Mouse (Mus musculus): ENCODE data around the gene Tmed10. TPM values are rescaled to one million over a fixed set of nuclear protein-coding genes. Genes with fewer than 3 reads are reported as not detected.

Tmed10 gene
- polyA plus RNA-seq, 1 experiment: not detected

DNA sequence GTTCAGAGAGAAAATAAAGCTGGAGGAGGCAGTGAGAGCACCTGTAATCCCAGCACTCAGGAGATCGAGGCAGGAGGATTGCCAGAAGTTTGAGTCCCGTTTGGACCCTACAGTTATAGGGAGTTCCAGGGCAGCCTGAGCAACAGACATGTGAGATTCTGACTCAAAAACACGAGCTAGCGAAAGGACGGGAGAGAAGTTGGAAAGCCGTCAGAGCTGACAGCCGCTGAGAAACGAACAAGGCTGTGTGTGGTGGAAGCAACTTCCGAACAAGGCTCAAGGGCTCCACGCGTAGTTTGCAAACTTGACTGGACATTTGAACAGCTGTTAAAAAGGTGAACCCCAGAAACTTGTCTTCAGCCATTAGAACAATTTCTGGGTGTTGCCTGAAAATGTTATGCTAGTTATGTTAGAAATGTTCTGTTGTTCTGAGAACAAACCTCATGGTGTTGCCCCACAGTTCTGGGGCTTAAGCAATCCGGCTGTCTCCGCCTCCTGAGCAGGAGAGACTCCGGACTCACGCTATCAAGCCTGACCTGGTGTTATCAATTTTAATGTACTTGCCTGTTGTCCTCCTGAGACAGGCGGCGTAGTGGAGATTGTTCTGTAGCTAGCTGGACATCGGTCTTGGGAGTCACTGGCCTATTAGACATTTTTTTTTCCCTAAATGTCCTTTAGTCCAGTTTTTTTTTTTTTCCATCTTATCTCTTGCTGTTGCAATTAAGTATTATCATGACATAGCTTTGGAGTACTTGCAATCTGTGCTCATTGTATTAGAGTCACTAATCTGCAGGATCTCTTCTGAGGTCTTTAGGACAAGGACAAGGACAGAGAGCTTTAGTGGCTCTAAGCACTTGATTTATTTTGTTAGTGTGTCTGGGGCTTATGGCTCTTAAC lies 22.7 kb upstream of the Tmed10 start:
- Histone ChIP-seq H3K4me3 (ENCODE audit: insufficient read depth, low read depth, low read length) (no peak overlapping the region), H3K4me1 (ENCODE audit: control insufficient read depth, insufficient read depth, low read length) (no peaks in the 10 kb centered on the region), H3K27ac (ENCODE audit: insufficient read depth, low read depth, low read length) (no peak overlapping the region)
- WGBS: 82% methylated on average over 18 of the region's 18 CpGs
- TF ChIP-seq POLR2A (IDR thresholded peaks at IDR 0.05; ENCODE audit: insufficient read depth, low read depth, low read length) (no peak), CTCF (IDR thresholded peaks at IDR 0.05; ENCODE audit: insufficient read depth, low read depth, low read length) (no peak)

DNA sequence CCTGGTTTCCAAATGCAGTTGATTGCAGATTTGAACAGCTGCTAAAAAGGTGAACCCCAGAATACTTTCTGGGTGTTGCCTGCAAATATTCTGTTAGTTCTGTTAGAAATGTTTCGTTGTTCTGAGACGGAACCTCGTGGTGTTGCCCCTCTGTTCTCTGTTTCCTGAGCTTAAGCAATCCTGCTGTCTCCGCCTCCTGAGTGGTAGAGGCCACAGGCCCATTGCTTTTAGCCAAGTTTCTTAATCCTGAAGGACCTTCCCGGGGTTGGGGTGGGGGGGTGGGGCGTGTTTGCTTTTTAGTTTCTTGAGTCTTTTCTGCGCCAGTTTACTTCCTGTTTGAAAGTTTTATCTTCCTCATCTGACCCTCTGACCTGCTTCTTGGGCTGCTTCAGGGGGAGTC lies 19.3 kb upstream of the Tmed10 start:
- 75% methylated on average over 7 of the region's 7 CpGs for WGBS
- Histone ChIP-seq H3K27ac (ENCODE audit: insufficient read depth, low read depth, low read length) (no peak overlapping the region), H3K4me1 (ENCODE audit: control insufficient read depth, insufficient read depth, low read length) (0 out of 2 replicates have a peak, but pooled peaks cover 3% of the 10 kb centered on the region), H3K4me3 (ENCODE audit: insufficient read depth, low read depth, low read length) (no peak overlapping the region)
- TF ChIP-seq POLR2A (IDR thresholded peaks at IDR 0.05; ENCODE audit: insufficient read depth, low read depth, low read length) (no peak), CTCF (IDR thresholded peaks at IDR 0.05; ENCODE audit: insufficient read depth, low read depth, low read length) (no peak)

- Histone ChIP-seq H3K27ac (ENCODE audit: insufficient read depth, low read depth, low read length) (no peak overlapping the region), H3K4me3 (ENCODE audit: insufficient read depth, low read depth, low read length) (no peak overlapping the region), H3K4me1 (ENCODE audit: control insufficient read depth, insufficient read depth, low read length) (0 out of 2 replicates have a peak, but pooled peaks cover 3% of the 10 kb centered on the region)
- WGBS: 94% methylated on average over 5 of the region's 5 CpGs
- no peak for TF ChIP-seq POLR2A (IDR thresholded peaks at IDR 0.05; ENCODE audit: insufficient read depth, low read depth, low read length)
- no peak for TF ChIP-seq CTCF (IDR thresholded peaks at IDR 0.05; ENCODE audit: insufficient read depth, low read depth, low read length)
Observed at GRCm38 (mm10) chr12:85393526-85393925, 18.9 kb upstream of the Tmed10 start.

DNA sequence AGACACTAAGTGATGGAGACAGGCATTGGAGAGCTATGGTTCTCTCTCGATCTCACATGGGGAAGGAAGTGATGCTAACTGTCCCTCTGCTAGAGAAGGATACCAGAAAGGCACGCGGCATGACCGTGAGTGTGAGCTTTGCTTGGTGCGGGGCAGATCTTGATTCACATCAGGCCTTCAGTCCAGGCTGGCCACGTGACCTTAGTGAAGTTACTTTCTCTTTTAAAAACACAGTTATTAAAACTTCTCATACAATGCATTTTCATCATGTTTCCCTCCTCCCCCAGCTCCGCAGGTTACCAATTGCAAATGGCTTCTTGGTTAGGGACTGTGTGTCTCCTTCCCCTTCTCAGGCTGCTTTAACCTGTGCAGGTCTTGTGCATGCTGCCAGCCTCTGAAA lies 16.5 kb upstream of the Tmed10 start:
- 0 out of 2 replicates have a peak, but pooled peaks cover 3% of the 10 kb centered on the region for H3K4me1 ChIP-seq (ENCODE audit: control insufficient read depth, insufficient read depth, low read length)
- H3K4me3 ChIP-seq (ENCODE audit: insufficient read depth, low read depth, low read length): no peak overlapping the region
- WGBS: 93% methylated on average over 7 of the region's 7 CpGs
- TF ChIP-seq CTCF (IDR thresholded peaks at IDR 0.05; ENCODE audit: insufficient read depth, low read depth, low read length): no peak
- no peak for TF ChIP-seq POLR2A (IDR thresholded peaks at IDR 0.05; ENCODE audit: insufficient read depth, low read depth, low read length)
- H3K27ac ChIP-seq (ENCODE audit: insufficient read depth, low read depth, low read length): no peak overlapping the region

GRCm38 (mm10) chr12:85389204-85390185 lies 14.8 kb upstream of the Tmed10 start:
- peaks cover 6% of the 10 kb centered on the region; the same call in 1 of the 2 replicates for H3K4me1 ChIP-seq (ENCODE audit: control insufficient read depth, insufficient read depth, low read length)
- H3K4me3 ChIP-seq (ENCODE audit: insufficient read depth, low read depth, low read length): no peak overlapping the region
- TF ChIP-seq CTCF (IDR thresholded peaks at IDR 0.05; ENCODE audit: insufficient read depth, low read depth, low read length) (no peak), POLR2A (IDR thresholded peaks at IDR 0.05; ENCODE audit: insufficient read depth, low read depth, low read length) (no peak)
- H3K27ac ChIP-seq (ENCODE audit: insufficient read depth, low read depth, low read length): no peak overlapping the region
- 82% methylated on average over 15 of the region's 15 CpGs for WGBS

DNA sequence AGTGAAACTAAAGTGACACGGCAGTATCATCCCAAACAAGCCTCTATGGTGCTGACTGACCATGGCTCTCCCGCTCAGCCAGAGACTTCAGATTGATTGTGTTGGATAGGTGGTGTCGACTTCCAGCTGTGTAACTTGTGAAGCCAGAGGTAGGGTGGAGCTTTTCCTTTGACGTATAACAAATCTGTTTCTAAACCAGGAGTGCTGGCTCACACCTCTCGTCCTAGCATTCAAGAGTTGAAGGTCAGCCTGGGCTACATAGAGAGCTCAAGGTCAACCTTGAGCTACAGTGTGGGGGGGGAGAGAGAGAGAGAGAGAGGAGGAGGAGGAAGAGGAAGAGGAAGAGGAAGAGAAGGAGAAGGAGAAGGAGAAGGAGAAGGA lies 11.3 kb upstream of the Tmed10 start:
- 76% methylated on average over 5 of the region's 5 CpGs for WGBS
- H3K27ac ChIP-seq (ENCODE audit: insufficient read depth, low read depth, low read length): no peak overlapping the region
- peaks cover 6% of the 10 kb centered on the region; the same call in 1 of the 2 replicates for H3K4me1 ChIP-seq (ENCODE audit: control insufficient read depth, insufficient read depth, low read length)
- no peak for TF ChIP-seq POLR2A (IDR thresholded peaks at IDR 0.05; ENCODE audit: insufficient read depth, low read depth, low read length)
- no peak for TF ChIP-seq CTCF (IDR thresholded peaks at IDR 0.05; ENCODE audit: insufficient read depth, low read depth, low read length)
- no peak overlapping the region for H3K4me3 ChIP-seq (ENCODE audit: insufficient read depth, low read depth, low read length)

DNA sequence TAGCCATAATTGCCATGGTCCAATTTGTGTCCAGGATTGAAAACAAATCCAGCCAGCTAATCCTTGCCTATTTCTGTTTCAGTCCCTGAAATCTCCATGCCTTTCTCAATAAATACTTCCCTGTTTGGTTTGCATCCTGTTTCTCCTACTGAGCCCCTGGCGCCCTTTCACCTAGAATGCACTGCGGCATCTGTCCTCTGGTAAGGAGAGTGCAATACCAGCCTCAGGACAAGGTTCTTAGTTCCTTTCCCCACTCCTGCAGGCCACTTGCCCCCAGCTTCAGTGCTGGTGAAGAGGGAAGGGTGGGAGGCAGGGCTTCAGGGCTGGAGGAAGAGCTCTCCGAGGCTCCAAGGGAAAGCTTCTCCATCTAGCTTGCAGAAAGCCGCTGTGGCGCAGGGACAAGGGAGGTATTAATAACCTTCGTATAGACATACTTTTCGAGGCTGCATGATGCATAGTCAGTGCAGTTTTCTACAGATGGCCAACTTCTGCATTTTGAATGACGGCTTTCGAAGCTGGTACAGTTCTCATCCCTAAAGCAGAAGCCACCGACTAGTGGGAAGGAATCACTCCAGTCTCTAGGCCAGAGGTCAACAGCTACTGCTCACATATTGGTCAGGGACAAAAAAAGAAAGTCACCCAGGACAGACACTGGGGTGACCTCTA lies 10.8 kb upstream of the Tmed10 start:
- 74% methylated on average over 10 of the region's 10 CpGs for whole genome bisulfite sequencing
- H3K4me1 ChIP-seq (ENCODE audit: control insufficient read depth, insufficient read depth, low read length): peaks cover 6% of the 10 kb centered on the region; the same call in 1 of the 2 replicates
- H3K4me3 ChIP-seq (ENCODE audit: insufficient read depth, low read depth, low read length): no peak overlapping the region
- TF ChIP-seq CTCF (IDR thresholded peaks at IDR 0.05; ENCODE audit: insufficient read depth, low read depth, low read length): no peak
- TF ChIP-seq POLR2A (IDR thresholded peaks at IDR 0.05; ENCODE audit: insufficient read depth, low read depth, low read length): no peak
- no peak overlapping the region for H3K27ac ChIP-seq (ENCODE audit: insufficient read depth, low read depth, low read length)

Data from olfactory bulb, adult 2 months (tissue).